Mouse (Mus musculus) liver, postnatal 0 days (tissue): ENCODE measurements around the gene Hspa1a. TPM values are rescaled to one million over a fixed set of nuclear protein-coding genes. Genes with fewer than 3 reads are reported as not detected.
"Not testable (repeated sequence)": the region's sequence is repeated elsewhere in the genome, so short reads cannot be mapped to it uniquely, and the experiment has no call there.

Experiments
- ATAC-seq: fragments of 200-750 bp; cut with Nextera tagmentation; 2 replicates; pipeline ENCODE4 v1.8.0; 2017; ENCODE audit warnings: mild to moderate bottlenecking, moderate library complexity
- DNase-seq: peaks from one replicate; pipeline ENCODE4 v3.0.0-alpha.2; 2016
- H3K27ac ChIP-seq: fragments of 300-500 bp; sonication (generic); 2 replicates; pipeline ENCODE4 v1.5.1; 2014; ENCODE audit warnings: antibody characterized with exemption, moderate library complexity, mild to moderate bottlenecking, low read depth
- H3K27me3 ChIP-seq: fragments of 300-500 bp; sonication (generic); 2 replicates; pipeline ENCODE4 v1.6.1; 2014; ENCODE audit warnings: low read length, control low read depth, mixed read lengths; ENCODE audit not compliant: insufficient read depth
- H3K36me3 ChIP-seq: fragments of 300-500 bp; sonication (generic); replicated peaks from 2 replicates; pipeline ENCODE4 v1.6.1; 2014; ENCODE audit warnings: mild to moderate bottlenecking, control low read depth, low read length, moderate library complexity, mixed read lengths; ENCODE audit not compliant: insufficient read depth
- H3K4me1 ChIP-seq: fragments of 300-500 bp; sonication (generic); 2 replicates; pipeline ENCODE4 v1.6.1; 2014; ENCODE audit warnings: antibody characterized with exemption, mild to moderate bottlenecking, control low read depth; ENCODE audit not compliant: insufficient read depth
- H3K4me2 ChIP-seq: fragments of 300-500 bp; sonication (generic); 2 replicates; pipeline ENCODE4 v1.6.1; 2014; ENCODE audit warnings: low read depth, mild to moderate bottlenecking, low read length, moderate library complexity, mixed read lengths
- H3K4me3 ChIP-seq: fragments of 300-500 bp; sonication (generic); 2 replicates; pipeline ENCODE4 v1.5.1; 2014; ENCODE audit warnings: low read depth, low read length
- H3K9ac ChIP-seq: fragments of 300-500 bp; sonication (generic); replicated peaks from 2 replicates; pipeline ENCODE4 v1.6.1; 2014; ENCODE audit warnings: mild to moderate bottlenecking, moderate library complexity
- H3K9me3 ChIP-seq: fragments of 300-500 bp; sonication (generic); 2 replicates; pipeline ENCODE4 v1.6.1; 2016; ENCODE audit warnings: mild to moderate bottlenecking, control low read depth, low read length, mixed read lengths
- CTCF ChIP-seq: sonication (generic); IDR thresholded peaks from 2 replicates; pipeline ENCODE4 v1.5.1; 2016; ENCODE audit warnings: antibody characterized with exemption, low read depth
- EP300 ChIP-seq: IDR thresholded peaks from 2 replicates; pipeline ENCODE4 v1.6.1; 2016; ENCODE audit warnings: antibody characterized with exemption, low read depth, mild to moderate bottlenecking
- WGBS: fragments of 180-500 bp; shearing (Covaris S2); extraction: QIAGEN DNeasy Blood & Tissue Kit; methylation state at CpG from one replicate; pipeline ENCODE4 v1.1.7; 2014; ENCODE audit not compliant: insufficient replicate concordance; 5-methylcytosine and 5-hydroxymethylcytosine counted together
- polyA plus RNA-seq: library from polyadenylated mRNA; unstranded; fragments of >200 nt; fragmentation: Nextera tagmentation; extraction: Ambion mirVana; gene quantifications from 2 replicates; pipeline ENCODE4 v1.2.1, GENCODE M21; 2015

Gene Hspa1a
- polyA plus RNA-seq, 1 experiment from 2014 or later: 0.59 TPM

- no peak for ATAC-seq
- H3K9me3 ChIP-seq: no peaks in the 10 kb centered on the region
- WGBS: 64% methylated on average over 1 of the region's 1 CpGs
Observed at GRCm38 (mm10) chr17:34962841-34963240, 9.1 kb downstream of the Hspa1a start.

GRCm38 (mm10) chr17:34962125-34962524 lies 9.8 kb downstream of the Hspa1a start:
- H3K4me2 ChIP-seq: no peak overlapping the region
- DNase-seq (no peak), ATAC-seq (no peak)
- WGBS: 17% methylated on average over 3 of the region's 3 CpGs
- H3K36me3 ChIP-seq: no peaks in the 10 kb centered on the region
- TF ChIP-seq EP300 (no peak), CTCF (no peak)
- H3K27me3 ChIP-seq: 0 out of 2 replicates have a peak, but pooled peaks cover 4% of the 10 kb centered on the region
- H3K9ac ChIP-seq: no peak overlapping the region
- no peaks in the 10 kb centered on the region for H3K9me3 ChIP-seq
- H3K27ac ChIP-seq: no peak overlapping the region
- peaks cover 7% of the 10 kb centered on the region for H3K4me1 ChIP-seq
- H3K4me3 ChIP-seq: no peak overlapping the region

More at GRCm38 (mm10) chr17:34962841-34963240, 9.1 kb downstream of the Hspa1a start:
- no peak for DNase-seq
- no peak overlapping the region for H3K27ac ChIP-seq
- H3K4me3 ChIP-seq: no peak overlapping the region
- H3K36me3 ChIP-seq: no peaks in the 10 kb centered on the region
- no peak overlapping the region for H3K4me2 ChIP-seq
- H3K4me1 ChIP-seq: peaks cover 7% of the 10 kb centered on the region
- H3K9ac ChIP-seq: no peak overlapping the region
- TF ChIP-seq EP300: no peak
- no peak for TF ChIP-seq CTCF
- 0 out of 2 replicates have a peak, but pooled peaks cover 4% of the 10 kb centered on the region for H3K27me3 ChIP-seq

- H3K4me1 ChIP-seq: peaks cover 7% of the 10 kb centered on the region
- TF ChIP-seq EP300 (no peak), CTCF (no peak)
- no peaks in the 10 kb centered on the region for H3K36me3 ChIP-seq
- DNase-seq (no peak), ATAC-seq (no peak)
- peaks cover 8% of the 10 kb centered on the region; the same call in 1 of the 2 replicates for H3K27me3 ChIP-seq
- no peak overlapping the region for H3K27ac ChIP-seq
- no peaks in the 10 kb centered on the region for H3K9me3 ChIP-seq
- H3K9ac ChIP-seq: no peak overlapping the region
- H3K4me2 ChIP-seq: no peak overlapping the region
- no peak overlapping the region for H3K4me3 ChIP-seq
Observed at GRCm38 (mm10) chr17:34960702-34961493, 11.1 kb downstream of the Hspa1a start.

- TF ChIP-seq CTCF (no peak), EP300 (no peak)
- Histone ChIP-seq H3K9ac (peak overlapping the region; percentile 45), H3K4me2 (peak overlapping the region; percentile 77), H3K4me1 (peaks cover 7% of the 10 kb centered on the region), H3K4me3 (peak overlapping the region; percentile 52), H3K27ac (peak overlapping the region; percentile 78), H3K9me3 (no peaks in the 10 kb centered on the region), H3K27me3 (peaks cover 10% of the 10 kb centered on the region; the same call in 1 of the 2 replicates), H3K36me3 (no peaks in the 10 kb centered on the region)
- DNase-seq (no peak), ATAC-seq (peak; percentile 28)
- WGBS: 13% methylated on average over 12 of the region's 12 CpGs
Observed at GRCm38 (mm10) chr17:34959881-34960515, 12.0 kb downstream of the Hspa1a start.

- H3K27me3 ChIP-seq, H3K36me3 ChIP-seq, H3K4me1 ChIP-seq, H3K9me3 ChIP-seq: not testable (repeated sequence)
- DNase-seq: peak; percentile 63
- ATAC-seq: peak; percentile 86
- 1% methylated on average over 29 of the region's 32 CpGs for WGBS
- Histone ChIP-seq H3K27ac (peak within 1 kb of the TSS; percentile 78), H3K4me3 (peak within 1 kb of the TSS; percentile 52), H3K4me2 (peak within 1 kb of the TSS; percentile 77), H3K9ac (peak within 1 kb of the TSS; percentile 49)
Observed at GRCm38 (mm10) chr17:34959130-34959778, 12.7 kb downstream of the Hspa1a start, which contains the start of gene Hspa1b. Gene Hspa1b, minus strand, starts transcription at chr17:34959238.

GRCm38 (mm10) chr17:34958734-34959129 lies 13.2 kb downstream of the Hspa1a start:
- H3K9ac ChIP-seq, H3K36me3 ChIP-seq, H3K9me3 ChIP-seq, H3K4me1 ChIP-seq, H3K27ac ChIP-seq, DNase-seq, H3K27me3 ChIP-seq: not testable (repeated sequence)
- peak; percentile 22 for ATAC-seq
- peak overlapping the region; percentile 77; the same call in 1 of the 2 replicates for H3K4me2 ChIP-seq
- 1% methylated on average over 13 of the region's 47 CpGs for WGBS
- peak overlapping the region; percentile 52 for H3K4me3 ChIP-seq

- H3K27me3 ChIP-seq: not testable (repeated sequence)
- 43% methylated on average over 16 of the region's 40 CpGs for WGBS
Observed at GRCm38 (mm10) chr17:34957966-34958365, 14.0 kb downstream of the Hspa1a start.

GRCm38 (mm10) chr17:34957291-34957690 lies 14.7 kb downstream of the Hspa1a start:
- not testable (repeated sequence) for H3K4me2 ChIP-seq

More at GRCm38 (mm10) chr17:34957966-34958365, 14.0 kb downstream of the Hspa1a start:
- not testable (repeated sequence) for H3K4me2 ChIP-seq, H3K9ac ChIP-seq, H3K4me1 ChIP-seq, ATAC-seq, H3K36me3 ChIP-seq, H3K9me3 ChIP-seq, H3K27ac ChIP-seq, DNase-seq, H3K4me3 ChIP-seq

More at GRCm38 (mm10) chr17:34957291-34957690, 14.7 kb downstream of the Hspa1a start:
- not testable (repeated sequence) for H3K27ac ChIP-seq, H3K4me1 ChIP-seq, H3K27me3 ChIP-seq, H3K9me3 ChIP-seq, DNase-seq, H3K36me3 ChIP-seq, ATAC-seq, H3K4me3 ChIP-seq, H3K9ac ChIP-seq
- WGBS: 23% methylated on average over 20 of the region's 40 CpGs
